Mouse (Mus musculus) retina, embryonic 14.5 days (tissue): Measurements from ENCODE around the gene Ap2a2.

Experiments
- DNase-seq: peaks from one replicate; pipeline ENCODE4 v3.0.0-alpha.2; 2015; ENCODE audit warnings: low spot score

Gene Ap2a2

DNA sequence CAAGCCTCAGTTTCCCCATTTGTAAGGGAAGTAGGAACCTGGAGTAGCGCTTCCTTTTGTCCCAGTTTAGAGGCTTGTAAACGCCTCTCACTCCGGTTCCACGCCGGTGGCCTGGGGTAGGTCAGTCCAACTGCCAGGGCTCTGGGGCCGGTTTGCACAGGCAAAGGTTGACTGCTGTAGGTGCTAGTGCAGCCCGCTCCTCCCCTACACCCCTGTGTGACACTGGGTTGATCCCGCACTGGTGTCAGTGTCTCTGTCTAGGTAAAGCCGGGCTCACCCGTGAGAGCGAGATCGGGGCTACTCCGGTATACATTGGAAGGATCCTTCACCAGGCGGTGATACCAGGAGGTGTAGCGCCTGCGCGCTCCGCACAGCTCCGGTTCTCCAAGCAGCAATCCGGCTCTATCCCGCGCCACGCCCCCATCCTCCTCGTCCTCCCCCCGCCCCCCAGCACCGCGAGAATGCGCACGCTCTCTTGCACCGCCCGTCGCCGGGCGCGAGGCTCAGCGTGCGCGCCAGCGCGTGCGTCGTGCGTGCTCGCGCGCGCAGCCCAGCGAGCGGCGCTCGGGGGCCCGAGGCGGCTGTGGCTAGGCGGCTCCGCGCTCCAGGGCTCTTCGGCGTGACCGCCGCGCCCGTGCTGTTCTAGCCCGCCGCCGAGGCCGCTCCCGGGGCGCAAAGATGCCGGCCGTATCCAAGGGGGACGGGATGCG is at the start of gene Ap2a2:
Gene Ap2a2, plus strand, starts transcription at position 492 of the 710 bp plus-strand sequence.
- DNase-seq = peak; percentile 96

- DNase-seq = no peak
Observed at GRCm38 (mm10) chr7:141517638-141518037, 44.3 kb upstream of the Ap2a2 start.

DNA sequence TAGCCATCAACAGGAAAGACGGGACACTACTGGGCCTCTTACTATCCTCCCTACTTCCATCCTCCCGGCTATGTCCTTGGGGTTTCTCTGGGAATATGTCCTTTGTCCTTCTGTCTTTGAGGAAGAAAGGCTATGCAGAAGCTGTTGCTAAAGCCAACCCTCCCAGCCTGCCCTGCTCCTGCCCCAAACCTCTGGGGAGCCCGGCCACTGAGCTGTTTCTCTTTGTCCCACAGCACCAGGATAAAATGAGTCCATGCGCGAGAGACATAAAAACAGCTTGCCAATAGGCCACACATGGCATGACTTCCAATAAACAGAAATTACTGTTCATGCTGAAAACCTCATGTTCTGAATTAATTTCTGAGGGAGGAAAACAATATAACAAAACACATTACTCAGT is 43.7 kb upstream of the Ap2a2 start:
- DNase-seq = no peak

DNA sequence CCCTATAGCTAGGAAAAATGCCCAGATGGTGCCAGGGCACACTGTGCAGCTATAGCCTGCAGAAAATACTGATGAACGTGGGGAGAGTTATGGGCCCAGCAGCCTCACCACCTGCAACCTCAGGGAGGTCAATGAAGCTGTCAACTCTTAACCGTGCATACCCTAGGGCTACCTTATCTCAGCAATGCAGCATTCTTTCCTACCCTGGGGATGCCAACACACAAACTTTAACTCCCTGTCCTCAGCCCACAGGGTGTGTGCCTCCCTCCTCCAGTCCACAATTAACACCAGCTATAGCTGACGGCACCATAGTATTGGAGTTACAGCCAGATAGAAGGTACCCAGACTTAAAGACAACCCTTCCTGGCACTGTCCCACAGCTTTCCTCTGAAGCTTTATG is 43.0 kb upstream of the Ap2a2 start:
- no peak for DNase-seq

DNA sequence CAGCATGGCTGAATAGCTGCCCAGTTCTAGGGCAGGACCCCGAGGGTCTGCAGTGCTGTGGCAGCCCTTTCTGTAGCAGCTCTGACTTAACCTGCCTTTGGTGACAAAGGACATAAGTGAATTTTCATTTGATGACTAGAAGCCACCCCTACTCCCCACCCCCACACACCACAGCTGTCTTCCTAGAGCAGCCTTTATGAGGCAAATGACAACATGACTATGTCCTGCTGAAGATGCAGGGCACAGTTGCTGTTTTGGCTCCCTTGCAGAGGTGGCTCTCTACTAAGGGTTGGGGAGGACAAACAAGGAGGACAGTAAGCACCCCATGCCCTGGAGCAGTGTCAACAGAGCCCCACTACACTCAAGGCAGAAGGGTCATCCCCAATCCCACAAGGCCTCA is 42.2 kb upstream of the Ap2a2 start:
- DNase-seq = no peak

DNA sequence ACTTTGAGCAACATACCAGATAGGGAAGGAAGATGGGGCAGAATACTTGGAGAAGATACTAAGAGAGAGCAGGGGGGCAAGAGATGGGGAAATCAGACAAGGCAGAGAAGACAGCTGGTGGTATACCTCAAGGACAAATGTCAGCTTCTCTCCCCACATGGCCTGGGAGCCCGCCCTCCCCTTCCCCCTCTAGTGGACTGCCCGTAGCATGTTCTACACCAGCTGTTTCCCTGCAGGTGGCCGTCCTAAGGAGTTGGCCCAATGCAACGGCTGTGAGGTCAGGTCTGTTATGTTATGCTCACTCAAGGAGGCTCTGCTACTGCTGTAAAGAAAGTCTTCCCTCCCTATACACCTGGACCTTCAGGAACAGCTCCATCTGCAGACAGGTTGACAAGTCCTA is 39.0 kb upstream of the Ap2a2 start:
- DNase-seq = peak; percentile 20

- no peak for DNase-seq
Observed at GRCm38 (mm10) chr7:141524271-141524670, 37.7 kb upstream of the Ap2a2 start.

DNA sequence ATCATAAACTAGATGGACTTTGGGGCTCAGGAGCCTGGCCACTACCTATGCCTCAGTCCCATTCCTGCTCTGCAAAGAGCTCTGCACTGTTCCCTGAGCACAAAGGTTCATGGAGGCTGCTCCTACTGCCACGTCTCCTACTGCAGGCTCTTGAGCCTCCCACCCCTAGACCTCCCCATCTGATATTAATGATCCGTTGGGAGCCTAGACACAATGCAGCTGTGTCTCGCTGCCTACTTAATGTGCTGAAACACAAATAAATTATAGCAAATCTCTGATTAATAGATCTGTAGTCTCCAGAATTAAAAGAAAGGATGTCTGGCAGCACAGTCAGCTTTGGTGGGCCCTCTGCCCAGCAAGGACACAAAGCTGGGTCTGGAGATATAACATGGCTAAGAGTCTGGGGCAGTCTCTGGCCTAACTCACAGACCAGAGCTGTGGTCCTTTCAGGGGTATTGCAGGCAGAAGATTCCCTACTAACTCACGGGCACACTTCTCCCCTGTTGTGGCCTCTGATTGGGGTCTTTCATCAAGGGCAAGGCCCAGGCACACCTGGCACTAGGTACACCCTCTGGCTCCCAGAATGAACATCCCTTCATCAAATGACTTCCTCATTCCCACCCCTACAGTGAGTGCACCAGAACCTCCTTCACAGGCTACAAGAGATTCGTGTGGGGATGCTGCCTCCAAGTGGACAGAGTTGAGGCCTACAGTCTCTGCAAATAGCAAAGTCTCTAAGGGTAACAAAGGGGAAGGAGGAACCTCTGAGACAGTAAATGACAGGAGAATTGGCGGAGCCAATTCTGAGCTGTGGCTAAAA is 37.0 kb upstream of the Ap2a2 start:
- peak; percentile 82 for DNase-seq

DNA sequence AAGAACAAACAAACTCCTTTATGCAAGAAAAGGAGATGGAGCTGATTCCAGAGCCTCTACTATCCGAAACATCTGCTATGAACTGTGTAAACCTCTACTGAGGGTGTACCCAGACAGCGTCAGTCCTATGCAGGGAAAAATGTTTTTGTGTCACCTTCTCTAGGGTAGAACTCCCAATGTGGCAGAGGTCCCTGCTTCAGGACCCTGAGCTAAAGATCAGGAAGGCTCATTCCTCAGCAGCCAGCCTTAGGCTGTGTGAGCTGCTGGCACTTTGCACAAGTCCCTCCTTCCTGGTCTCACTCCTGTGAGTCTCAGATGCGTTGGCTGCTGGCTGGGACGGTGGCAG is 36.4 kb upstream of the Ap2a2 start:
- DNase-seq = no peak

- no peak for DNase-seq
Observed at GRCm38 (mm10) chr7:141535570-141535969, 26.4 kb upstream of the Ap2a2 start.

- DNase-seq = peak; percentile 12
Observed at GRCm38 (mm10) chr7:141538852-141539555, 23.0 kb upstream of the Ap2a2 start.

DNA sequence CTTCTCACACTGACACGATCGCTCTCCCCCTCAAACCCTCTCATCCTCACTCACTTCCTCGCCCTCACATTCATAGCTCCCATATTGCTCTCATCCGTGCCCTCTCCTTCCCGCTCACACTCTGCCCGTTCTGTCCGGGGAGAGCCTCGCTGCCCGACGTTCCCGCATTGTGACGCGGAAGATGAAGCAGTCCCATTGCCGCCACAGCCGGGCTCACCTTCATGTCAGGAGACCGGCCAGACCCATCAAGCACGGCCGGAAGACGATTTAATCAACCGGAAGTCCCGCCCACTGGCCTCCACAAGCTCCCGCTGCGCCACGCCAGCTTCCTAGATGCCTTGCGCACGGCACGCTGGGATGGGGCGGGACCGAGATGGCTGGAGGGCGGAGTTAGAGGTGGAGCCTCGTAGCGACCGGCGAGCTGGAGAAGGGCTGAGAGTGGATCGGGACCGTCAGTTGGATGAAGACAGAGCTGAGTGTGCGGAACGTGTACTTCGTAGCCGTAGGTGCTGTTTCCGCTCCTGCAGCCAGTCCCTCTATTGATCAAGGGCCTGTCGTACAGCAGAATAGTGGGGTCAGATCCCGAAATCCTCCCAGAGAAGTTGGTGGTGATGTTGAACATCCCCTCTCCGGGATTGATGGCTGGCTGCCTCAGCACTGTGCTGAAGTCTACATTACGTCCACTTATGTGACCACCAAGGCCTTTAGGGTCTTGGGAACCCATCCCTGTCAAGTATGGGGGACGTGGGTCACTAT is 22.2 kb upstream of the Ap2a2 start, which contains the start of gene Chid1:
Gene Chid1, minus strand, starts transcription at position 302 of the 756 bp plus-strand sequence.
- peak; percentile 100 for DNase-seq

DNA sequence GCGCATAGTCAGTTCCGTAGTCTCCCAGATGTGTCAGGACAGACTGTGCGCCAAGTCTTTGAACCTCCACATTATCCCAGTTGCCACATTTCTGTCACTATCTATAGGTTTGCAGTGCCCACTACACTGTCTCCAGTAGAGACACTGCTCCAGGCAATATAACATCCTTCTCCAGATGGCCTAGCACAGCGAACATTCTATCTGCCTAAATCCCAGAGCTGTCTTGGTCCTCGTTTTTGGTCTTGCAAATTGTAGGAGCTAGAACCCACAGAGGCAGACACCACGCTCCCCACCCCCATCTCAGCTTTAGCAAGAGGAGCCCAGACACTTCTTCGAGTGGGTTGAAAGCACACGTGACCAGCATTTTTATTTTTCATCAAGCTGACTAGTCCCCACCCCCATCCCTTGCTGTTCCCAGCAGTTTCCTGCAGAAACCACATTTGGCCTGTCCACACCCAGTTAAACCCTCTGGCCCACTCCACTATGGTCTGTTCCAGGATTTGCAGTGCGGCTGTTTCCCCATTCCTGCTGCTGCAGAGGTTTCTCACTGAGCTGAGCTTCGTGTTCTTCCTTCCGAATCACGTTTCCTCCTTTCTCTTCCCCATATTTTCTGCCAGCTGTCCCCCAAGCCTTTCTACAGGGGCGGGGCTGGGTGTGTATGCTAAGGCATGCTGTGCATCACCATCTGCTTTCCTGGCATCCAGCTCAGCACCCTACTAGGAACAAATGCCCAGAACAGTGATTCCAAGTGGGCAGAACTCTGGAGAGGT is 21.5 kb upstream of the Ap2a2 start:
- no peak for DNase-seq

DNA sequence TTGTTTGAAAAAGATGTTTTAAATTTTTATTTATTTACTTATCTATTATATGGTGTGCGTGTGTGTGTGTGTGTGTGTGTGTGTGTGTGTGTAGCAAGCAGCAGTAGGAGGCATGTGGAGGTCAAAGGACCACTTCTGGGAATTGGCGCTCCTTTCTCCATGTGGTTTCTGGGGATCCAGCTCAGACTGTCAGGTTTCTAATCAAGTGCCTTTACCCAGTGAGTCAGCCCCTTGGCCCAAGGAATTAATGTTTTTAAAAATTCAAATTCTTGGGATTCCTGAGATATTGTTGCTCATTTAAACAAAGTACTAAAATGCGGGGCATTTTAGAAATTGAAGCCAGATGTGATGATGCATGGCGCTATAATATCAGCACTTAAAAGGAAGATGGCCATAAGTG is 20.3 kb upstream of the Ap2a2 start:
- no peak for DNase-seq

- no peak for DNase-seq
Observed at GRCm38 (mm10) chr7:141542588-141542987, 19.4 kb upstream of the Ap2a2 start.

DNA sequence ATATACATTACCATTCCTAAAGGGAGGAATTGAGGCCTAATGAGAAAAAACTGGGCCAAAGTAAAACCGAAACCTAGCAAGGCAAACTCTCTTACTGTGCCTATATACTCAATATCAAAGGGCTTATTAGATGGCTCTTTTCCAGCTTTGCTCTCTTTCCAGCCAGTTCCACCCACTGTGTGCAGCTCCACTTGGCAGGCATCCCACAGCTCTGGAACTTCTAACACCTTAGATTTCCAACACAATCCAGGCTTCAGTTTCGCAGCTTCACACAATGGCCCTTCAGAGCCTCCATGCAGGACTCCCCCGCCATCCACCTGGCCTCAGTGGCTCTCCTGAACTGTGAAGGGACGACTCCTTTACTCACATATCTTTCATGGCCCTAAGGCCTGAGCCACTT is 17.3 kb upstream of the Ap2a2 start:
- DNase-seq = no peak

DNA sequence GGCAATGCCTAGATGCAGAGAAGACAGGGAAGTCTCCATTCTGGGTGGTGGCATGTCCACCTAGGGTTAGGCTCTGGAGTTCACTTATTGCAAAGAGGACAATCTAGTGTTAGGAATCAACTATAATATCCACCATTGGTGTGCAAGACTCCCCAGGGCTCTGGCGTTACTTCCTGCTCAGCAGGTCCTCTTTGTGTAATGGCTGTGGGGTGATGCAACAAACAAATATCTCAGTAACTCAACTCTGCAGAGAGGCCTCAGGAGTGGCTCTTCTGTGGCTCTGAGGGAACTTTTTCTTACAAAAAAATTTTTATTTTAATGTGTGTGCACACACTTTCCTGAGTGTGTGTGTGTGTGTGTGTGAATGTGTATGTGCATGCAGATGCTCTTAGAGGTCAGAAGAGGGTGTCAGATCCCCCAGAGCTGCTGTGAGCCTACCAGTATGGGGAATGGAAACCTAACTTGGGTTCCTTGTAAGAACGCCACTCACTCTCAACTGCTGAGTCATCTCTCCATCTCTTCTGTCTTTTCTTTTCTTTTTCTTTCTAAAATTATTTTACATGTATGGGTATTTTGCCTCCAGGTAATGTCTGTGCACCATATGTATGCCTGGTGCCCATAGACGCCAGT is 12.4 kb upstream of the Ap2a2 start:
- no peak for DNase-seq

GRCm38 (mm10) chr7:141550464-141550863 is 11.5 kb upstream of the Ap2a2 start:
- no peak for DNase-seq

DNA sequence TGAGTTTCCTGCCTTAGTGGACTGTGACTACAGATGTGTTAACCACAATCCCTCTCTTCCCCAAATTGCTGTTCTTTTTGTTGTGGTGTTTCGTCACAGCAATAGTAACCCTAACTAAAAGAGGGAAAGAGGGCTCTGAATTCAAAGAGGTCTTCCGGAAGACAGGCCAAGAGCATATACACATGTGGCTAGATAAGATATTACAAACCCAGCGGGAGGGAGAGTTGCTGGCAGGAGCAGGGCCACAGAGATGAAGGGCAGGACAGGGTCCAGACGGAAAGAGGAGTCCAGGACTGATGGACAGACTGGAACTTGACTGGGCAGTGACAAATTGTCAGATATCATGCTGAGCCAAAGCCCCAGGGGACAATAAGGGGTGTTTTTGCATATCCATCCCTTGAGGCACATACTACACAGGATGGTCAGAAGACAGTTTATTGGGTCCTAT is 3.6 kb upstream of the Ap2a2 start:
- DNase-seq = no peak

DNA sequence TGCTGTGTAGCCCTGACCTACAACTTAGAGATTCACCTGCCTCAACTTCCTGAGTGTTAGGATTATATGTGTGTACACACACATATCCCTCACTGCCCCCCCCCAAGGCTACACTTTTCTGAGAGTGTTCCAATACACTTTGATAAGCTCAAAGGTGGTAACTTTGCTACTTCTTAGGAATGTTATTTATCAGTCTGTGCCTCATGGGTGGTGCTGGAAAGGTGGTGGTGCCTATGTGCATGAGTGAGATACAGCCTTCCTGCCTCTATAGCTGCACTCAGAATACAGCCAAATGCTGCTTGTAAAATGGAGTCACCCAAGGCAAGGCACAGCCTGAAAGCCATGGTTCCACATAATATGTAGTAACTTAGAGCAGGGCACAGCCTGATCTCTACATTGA is 3.0 kb upstream of the Ap2a2 start:
- DNase-seq = no peak
